Mouse (Mus musculus) olfactory bulb, adult 2 months (tissue): ENCODE measurements around the gene Gm10271. TPM values are rescaled to one million over a fixed set of nuclear protein-coding genes. Genes with fewer than 3 reads are reported as not detected.
A peak's percentile ranks its signal among the peaks of the same experiment; 100 is the strongest.

Experiments
- H3K27ac ChIP-seq: fragments of 200-500 bp; 2 replicates; pipeline ENCODE4 v1.5.1; 2012; ENCODE audit warnings: low read depth, low read length; ENCODE audit not compliant: insufficient read depth
- H3K4me1 ChIP-seq: fragments of 200-500 bp; 2 replicates; pipeline ENCODE4 v1.6.1; 2012; ENCODE audit warnings: low read length; ENCODE audit not compliant: control insufficient read depth, insufficient read depth
- H3K4me3 ChIP-seq: fragments of 200-500 bp; 2 replicates; pipeline ENCODE4 v1.5.1; 2012; ENCODE audit warnings: mild to moderate bottlenecking, low read depth, low read length, moderate library complexity; ENCODE audit not compliant: insufficient read depth
- CTCF ChIP-seq: fragments of 200-500 bp; IDR thresholded peaks from 2 replicates; pipeline ENCODE4 v1.5.1; 2012; ENCODE audit warnings: low read depth, mild to moderate bottlenecking, low read length, moderate library complexity; ENCODE audit not compliant: insufficient read depth
- POLR2A ChIP-seq: fragments of 200-500 bp; IDR thresholded peaks from 2 replicates; pipeline ENCODE4 v1.6.1; 2012; ENCODE audit warnings: mild to moderate bottlenecking, low read depth, low read length, moderate library complexity; ENCODE audit not compliant: insufficient read depth
- WGBS: fragments of 180-500 bp; shearing (Covaris S2); methylation state at CpG from one replicate; pipeline ENCODE4 v1.1.7; 2018; 5-methylcytosine and 5-hydroxymethylcytosine counted together
- polyA plus RNA-seq: library from polyadenylated mRNA; stranded (reverse); fragments of >200 nt; gene quantifications from 2 replicates; pipeline ENCODE4 v1.2.4, GENCODE M21; 2012; ENCODE audit warnings: low replicate concordance; ENCODE audit not compliant: missing spikeins, insufficient read depth, insufficient read length

Gene Gm10271
- polyA plus RNA-seq, 1 experiment, result not detected

GRCm38 (mm10) chr10:116962803-116963202 lies 9.6 kb downstream of the Gm10271 start:
- 61% methylated on average over 17 of the region's 17 CpGs for WGBS
- Histone ChIP-seq H3K27ac (no peak overlapping the region), H3K4me1 (no peaks in the 10 kb centered on the region), H3K4me3 (no peak overlapping the region)
- TF ChIP-seq CTCF, result no peak
- TF ChIP-seq POLR2A, result no peak

- 89% methylated on average over 14 of the region's 14 CpGs for WGBS
- TF ChIP-seq CTCF (no peak), POLR2A (no peak)
Observed at GRCm38 (mm10) chr10:116962152-116962551, 10.3 kb downstream of the Gm10271 start.

GRCm38 (mm10) chr10:116957867-116958551 lies 14.4 kb downstream of the Gm10271 start:
- Histone ChIP-seq H3K4me1 (no peaks in the 10 kb centered on the region), H3K4me3 (no peak overlapping the region), H3K27ac (no peak overlapping the region)
- WGBS, result 49% methylated on average over 5 of the region's 5 CpGs
- no peak for TF ChIP-seq POLR2A
- no peak for TF ChIP-seq CTCF

More at GRCm38 (mm10) chr10:116962152-116962551, 10.3 kb downstream of the Gm10271 start:
- Histone ChIP-seq H3K4me3 (no peak overlapping the region), H3K27ac (no peak overlapping the region), H3K4me1 (no peaks in the 10 kb centered on the region)

GRCm38 (mm10) chr10:116956483-116957158 lies 15.8 kb downstream of the Gm10271 start:
- TF ChIP-seq CTCF (no peak), POLR2A (no peak)
- no peak overlapping the region for H3K4me3 ChIP-seq
- 88% methylated on average over 11 of the region's 11 CpGs for WGBS

GRCm38 (mm10) chr10:116955191-116955590 lies 17.2 kb downstream of the Gm10271 start:
- H3K4me1 ChIP-seq, result no peaks in the 10 kb centered on the region
- no peak overlapping the region for H3K4me3 ChIP-seq
- TF ChIP-seq CTCF, result no peak
- no peak for TF ChIP-seq POLR2A
- H3K27ac ChIP-seq, result no peak overlapping the region
- 98% methylated on average over 6 of the region's 6 CpGs for WGBS

More at GRCm38 (mm10) chr10:116956483-116957158, 15.8 kb downstream of the Gm10271 start:
- Histone ChIP-seq H3K27ac (no peak overlapping the region), H3K4me1 (no peaks in the 10 kb centered on the region)

GRCm38 (mm10) chr10:116950886-116951285 lies 21.5 kb downstream of the Gm10271 start:
- H3K4me3 ChIP-seq, result no peak overlapping the region
- no peak for TF ChIP-seq POLR2A
- no peak for TF ChIP-seq CTCF

GRCm38 (mm10) chr10:116950009-116950769 lies 22.2 kb downstream of the Gm10271 start, which contains the start of gene Rab3ip:
Gene Rab3ip, minus strand, starts transcription at chr10:116950769.
- 1% methylated on average over 88 of the region's 103 CpGs for WGBS

More at GRCm38 (mm10) chr10:116950886-116951285, 21.5 kb downstream of the Gm10271 start:
- no peak overlapping the region for H3K27ac ChIP-seq
- WGBS, result 34% methylated on average over 5 of the region's 5 CpGs
- peaks cover 9% of the 10 kb centered on the region; the same call in 1 of the 2 replicates for H3K4me1 ChIP-seq

GRCm38 (mm10) chr10:116949111-116950008 lies 23.0 kb downstream of the Gm10271 start:
- H3K27ac ChIP-seq, result no peak overlapping the region
- WGBS, result 4% methylated on average over 44 of the region's 44 CpGs
- no peak for TF ChIP-seq CTCF
- TF ChIP-seq POLR2A, result no peak
- peak overlapping the region; percentile 97 for H3K4me3 ChIP-seq
- H3K4me1 ChIP-seq, result peaks cover 9% of the 10 kb centered on the region; the same call in 1 of the 2 replicates

More at GRCm38 (mm10) chr10:116950009-116950769, 22.2 kb downstream of the Gm10271 start, which contains the start of gene Rab3ip:
- Histone ChIP-seq H3K4me3 (peak within 1 kb of the TSS; percentile 97), H3K4me1 (peaks cover 9% of the 10 kb centered on the region; the same call in 1 of the 2 replicates), H3K27ac (0 out of 2 replicates have a peak within 1 kb of the TSS, but pooled peaks have one; percentile 43)
- TF ChIP-seq POLR2A, result peak; percentile 95
- peak; percentile 94 for TF ChIP-seq CTCF

GRCm38 (mm10) chr10:116948414-116948813 lies 24.0 kb downstream of the Gm10271 start:
- Histone ChIP-seq H3K4me3 (no peak overlapping the region), H3K27ac (no peak overlapping the region), H3K4me1 (peaks cover 9% of the 10 kb centered on the region; the same call in 1 of the 2 replicates)
- 90% methylated on average over 9 of the region's 9 CpGs for WGBS
- no peak for TF ChIP-seq POLR2A
- no peak for TF ChIP-seq CTCF
